Mouse (Mus musculus) small intestine, adult 2 months (tissue): ENCODE data around the gene Epha4.

Experiments used
- CTCF ChIP-seq: fragments of 200-500 bp; IDR thresholded peaks from 2 replicates; pipeline ENCODE4 v1.5.1; 2012; ENCODE audit warnings: low read depth, mild to moderate bottlenecking, control low read depth, inconsistent platforms, low read length, moderate library complexity, mixed read lengths; ENCODE audit not compliant: insufficient replicate concordance, insufficient read length; ENCODE audit errors: extremely low read depth
- POLR2A ChIP-seq: fragments of 200-500 bp; IDR thresholded peaks from 2 replicates; pipeline ENCODE4 v1.6.1; 2012; ENCODE audit warnings: low read depth, mild to moderate bottlenecking, control low read depth, inconsistent platforms, low read length, moderate library complexity

GRCm38 (mm10) chr1:77439383-77440074 is 75.4 kb downstream of the Epha4 start:
- TF ChIP-seq CTCF (no peak), POLR2A (no peak)
